Mouse (Mus musculus): ENCODE results near the gene Agap1. TPM values are rescaled to one million over a fixed set of nuclear protein-coding genes. Genes with fewer than 3 reads are reported as not detected.

Gene Agap1
- total RNA-seq, 2 experiments from 2014 or later: 225 to 280 TPM

- DNase-seq (ENCODE audit: low spot score in 2 of 2): no peak
Measured at GRCm38 (mm10) chr1:89608766-89609165, 154.2 kb downstream of the Agap1 start.

GRCm38 (mm10) chr1:89609964-89610363 lies 155.4 kb downstream of the Agap1 start:
- DNase-seq (ENCODE audit: low spot score in 2 of 2): no peak

GRCm38 (mm10) chr1:89611521-89611920 lies 156.9 kb downstream of the Agap1 start:
- DNase-seq (ENCODE audit: low spot score in 2 of 2): no peak

GRCm38 (mm10) chr1:89613234-89613870 lies 158.7 kb downstream of the Agap1 start:
- DNase-seq (ENCODE audit: low spot score in 2 of 2): no peak

GRCm38 (mm10) chr1:89616556-89616955 lies 161.9 kb downstream of the Agap1 start:
- DNase-seq (ENCODE audit: low spot score in 2 of 2): no peak

- DNase-seq (ENCODE audit: low spot score in 2 of 2): no peak
Measured at GRCm38 (mm10) chr1:89617336-89617735, 162.7 kb downstream of the Agap1 start.

- DNase-seq (ENCODE audit: low spot score in 2 of 2): no peak
Measured at GRCm38 (mm10) chr1:89619963-89620362, 165.4 kb downstream of the Agap1 start.

GRCm38 (mm10) chr1:89621014-89621791 lies 166.6 kb downstream of the Agap1 start:
- DNase-seq (ENCODE audit: low spot score in 2 of 2): no peak

GRCm38 (mm10) chr1:89621952-89622351 lies 167.3 kb downstream of the Agap1 start:
- DNase-seq (ENCODE audit: low spot score in 2 of 2): no peak

GRCm38 (mm10) chr1:89622801-89623200 lies 168.2 kb downstream of the Agap1 start:
- DNase-seq (ENCODE audit: low spot score in 2 of 2): no peak

GRCm38 (mm10) chr1:89625312-89625711 lies 170.7 kb downstream of the Agap1 start:
- no peak for DNase-seq (ENCODE audit: low spot score in 2 of 2)

- no peak for DNase-seq (ENCODE audit: low spot score in 2 of 2)
Measured at GRCm38 (mm10) chr1:89625967-89626366, 171.4 kb downstream of the Agap1 start.

GRCm38 (mm10) chr1:89626940-89627339 lies 172.3 kb downstream of the Agap1 start:
- DNase-seq (ENCODE audit: low spot score in 2 of 2): no peak

- DNase-seq (ENCODE audit: low spot score in 2 of 2): no peak
Measured at GRCm38 (mm10) chr1:89627650-89628049, 173.0 kb downstream of the Agap1 start.

GRCm38 (mm10) chr1:89630836-89631235 lies 176.2 kb downstream of the Agap1 start:
- no peak for DNase-seq (ENCODE audit: low spot score in 2 of 2)

- DNase-seq (ENCODE audit: low spot score in 2 of 2): peak in 1 of 2 experiments; percentile 69
Measured at GRCm38 (mm10) chr1:89631747-89632146, 177.1 kb downstream of the Agap1 start.

GRCm38 (mm10) chr1:89634055-89634454 lies 179.4 kb downstream of the Agap1 start:
- no peak for DNase-seq (ENCODE audit: low spot score in 2 of 2)

- no peak for DNase-seq (ENCODE audit: low spot score in 2 of 2)
Measured at GRCm38 (mm10) chr1:89635131-89635530, 180.5 kb downstream of the Agap1 start.

GRCm38 (mm10) chr1:89637670-89638069 lies 183.1 kb downstream of the Agap1 start:
- no peak for DNase-seq (ENCODE audit: low spot score in 2 of 2)

GRCm38 (mm10) chr1:89643445-89644100 lies 189.0 kb downstream of the Agap1 start:
- peak; percentile 40 to 57 for DNase-seq (ENCODE audit: low spot score in 2 of 2)

- DNase-seq (ENCODE audit: low spot score in 2 of 2): no peak
Measured at GRCm38 (mm10) chr1:89644120-89644519, 189.5 kb downstream of the Agap1 start.

All from layer of hippocampus, postnatal 14 days (tissue).